Mouse (Mus musculus) forebrain, embryonic 15.5 days (tissue): ENCODE measurements around the gene Pycr1. TPM values are rescaled to one million over a fixed set of nuclear protein-coding genes. Genes with fewer than 3 reads are reported as not detected.

Source experiments
- ATAC-seq: fragments of 200-750 bp; cut with Nextera tagmentation; replicated peaks from 2 replicates; pipeline ENCODE4 v1.8.0; 2017; ENCODE audit warnings: mild to moderate bottlenecking, moderate TSS enrichment, moderate library complexity
- H3K27ac ChIP-seq: fragments of 300-500 bp; sonication (generic); replicated peaks from 2 replicates; pipeline ENCODE4 v1.5.1; 2015; ENCODE audit warnings: mild to moderate bottlenecking, inconsistent platforms
- H3K27me3 ChIP-seq: fragments of 300-500 bp; sonication (generic); 2 replicates; pipeline ENCODE4 v1.6.1; 2015; ENCODE audit warnings: inconsistent platforms
- H3K36me3 ChIP-seq: fragments of 300-500 bp; sonication (generic); 2 replicates; pipeline ENCODE4 v1.6.1; 2015; ENCODE audit warnings: mild to moderate bottlenecking, inconsistent platforms
- H3K4me1 ChIP-seq: fragments of 300-500 bp; sonication (generic); 2 replicates; pipeline ENCODE4 v1.6.1; 2015; ENCODE audit warnings: inconsistent platforms
- H3K4me2 ChIP-seq: fragments of 300-500 bp; sonication (generic); replicated peaks from 2 replicates; pipeline ENCODE4 v1.6.1; 2015; ENCODE audit warnings: mild to moderate bottlenecking, inconsistent platforms
- H3K4me3 ChIP-seq: fragments of 300-500 bp; sonication (generic); 2 replicates; pipeline ENCODE4 v1.5.1; 2015; ENCODE audit warnings: mild to moderate bottlenecking, inconsistent platforms
- H3K9ac ChIP-seq: fragments of 300-500 bp; sonication (generic); replicated peaks from 2 replicates; pipeline ENCODE4 v1.6.1; 2015; ENCODE audit warnings: mild to moderate bottlenecking, inconsistent platforms
- H3K9me3 ChIP-seq: fragments of 300-500 bp; sonication (generic); 2 replicates; pipeline ENCODE4 v1.6.1; 2016; ENCODE audit warnings: inconsistent platforms
- WGBS: fragments of 180-500 bp; shearing (Covaris S2); methylation state at CpG from one replicate; pipeline ENCODE4 v1.1.7; 2015; ENCODE audit warnings: mixed read lengths; 5-methylcytosine and 5-hydroxymethylcytosine counted together
- polyA plus RNA-seq: library from polyadenylated mRNA; unstranded; fragments of >200 nt; fragmentation: Nextera tagmentation; extraction: Ambion mirVana; gene quantifications from 2 replicates; pipeline ENCODE4 v1.2.1, GENCODE M21; 2015

Gene Pycr1
- polyA plus RNA-seq, 1 experiment from 2014 or later: 35.3 TPM

GRCm38 (mm10) chr11:120672687-120673593 lies 29.4 kb upstream of the Pycr1 start, which contains the start of gene Aspscr1:
Aspscr1 (plus strand) TSS chr11:120672973.
- ATAC-seq: peak; percentile 97
- under 1% methylated on average over 82 of the region's 83 CpGs for WGBS

GRCm38 (mm10) chr11:120666617-120667016 lies 23.0 kb upstream of the Pycr1 start:
- Histone ChIP-seq H3K9me3 (no peaks in the 10 kb centered on the region), H3K4me2 (no peak overlapping the region), H3K9ac (no peak overlapping the region), H3K36me3 (no peaks in the 10 kb centered on the region), H3K4me1 (no peaks in the 10 kb centered on the region), H3K27ac (no peak overlapping the region), H3K4me3 (no peak overlapping the region), H3K27me3 (peaks cover 31% of the 10 kb centered on the region)
- no peak for ATAC-seq
- WGBS: 4% methylated on average over 3 of the region's 3 CpGs

More at GRCm38 (mm10) chr11:120672687-120673593, 29.4 kb upstream of the Pycr1 start, which contains the start of gene Aspscr1:
- Histone ChIP-seq H3K9ac (peak within 1 kb of the TSS; percentile 63), H3K27me3 (0 out of 2 replicates have a peak, but pooled peaks cover 4% of the 10 kb centered on the region), H3K4me3 (peak within 1 kb of the TSS; percentile 66), H3K4me1 (peaks cover 18% of the 10 kb centered on the region), H3K9me3 (no peaks in the 10 kb centered on the region), H3K27ac (peak within 1 kb of the TSS; percentile 87), H3K4me2 (peak within 1 kb of the TSS; percentile 58), H3K36me3 (peaks cover 9% of the 10 kb centered on the region; the same call in 1 of the 2 replicates)

DNA sequence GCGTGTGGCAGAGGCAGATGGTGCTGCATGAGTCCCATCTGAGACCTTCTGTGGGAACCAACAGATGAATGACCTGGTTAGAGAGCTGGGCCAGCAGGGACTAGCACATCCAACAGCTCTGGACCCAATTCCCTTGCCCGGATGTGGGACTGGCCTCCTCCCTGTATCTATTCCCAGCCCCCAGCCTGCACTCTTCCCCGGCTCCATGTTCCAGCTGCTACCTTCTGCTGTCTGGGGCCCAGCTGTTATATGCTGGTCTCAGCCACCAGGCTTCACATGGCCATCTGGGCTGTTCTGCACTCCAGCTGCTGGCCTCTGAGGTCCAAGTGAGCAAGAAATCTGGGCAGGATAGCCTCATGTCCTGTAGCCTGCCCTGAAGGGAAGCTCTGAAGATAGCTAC lies 21.8 kb upstream of the Pycr1 start:
- peaks cover 43% of the 10 kb centered on the region for H3K27me3 ChIP-seq

DNA sequence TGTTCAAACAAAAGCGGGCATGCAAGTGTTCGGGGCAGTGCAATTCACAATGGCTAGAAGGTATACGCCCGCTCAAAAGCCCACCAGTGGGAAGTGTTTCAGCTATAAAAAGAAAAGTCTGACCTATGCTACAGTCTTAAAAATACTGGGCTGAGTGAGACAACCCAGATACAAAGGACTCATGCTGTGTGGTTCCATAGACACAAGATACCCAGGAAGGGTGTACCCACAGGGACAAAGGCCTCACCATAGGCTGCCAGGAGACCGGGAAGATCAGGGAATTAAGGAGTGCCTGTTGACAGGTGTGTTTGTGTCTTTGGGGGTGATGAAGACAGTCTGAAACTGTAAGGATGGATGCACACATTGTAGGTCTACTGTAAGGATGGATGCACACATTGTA lies 20.1 kb upstream of the Pycr1 start:
- H3K27ac ChIP-seq: no peak overlapping the region
- WGBS: 67% methylated on average over 5 of the region's 5 CpGs
- no peak for ATAC-seq
- H3K9ac ChIP-seq: no peak overlapping the region
- no peak overlapping the region for H3K4me2 ChIP-seq
- no peaks in the 10 kb centered on the region for H3K9me3 ChIP-seq
- H3K4me3 ChIP-seq: no peak overlapping the region
- H3K36me3 ChIP-seq: no peaks in the 10 kb centered on the region
- H3K4me1 ChIP-seq: peaks cover 21% of the 10 kb centered on the region
- peaks cover 56% of the 10 kb centered on the region for H3K27me3 ChIP-seq

More for the DNA sequence above, 21.8 kb upstream of the Pycr1 start:
- Histone ChIP-seq H3K27ac (no peak overlapping the region), H3K4me2 (no peak overlapping the region), H3K9me3 (no peaks in the 10 kb centered on the region), H3K4me3 (no peak overlapping the region), H3K4me1 (peaks cover 8% of the 10 kb centered on the region), H3K9ac (no peak overlapping the region), H3K36me3 (no peaks in the 10 kb centered on the region)
- 90% methylated on average over 3 of the region's 3 CpGs for WGBS
- ATAC-seq: no peak

GRCm38 (mm10) chr11:120662759-120663158 lies 19.2 kb upstream of the Pycr1 start:
- peaks cover 21% of the 10 kb centered on the region for H3K4me1 ChIP-seq
- ATAC-seq: no peak
- H3K27ac ChIP-seq: no peak overlapping the region
- H3K4me2 ChIP-seq: no peak overlapping the region
- peaks cover 64% of the 10 kb centered on the region for H3K27me3 ChIP-seq
- H3K4me3 ChIP-seq: no peak overlapping the region
- no peaks in the 10 kb centered on the region for H3K36me3 ChIP-seq
- 40% methylated on average over 6 of the region's 6 CpGs for WGBS
- no peaks in the 10 kb centered on the region for H3K9me3 ChIP-seq
- no peak overlapping the region for H3K9ac ChIP-seq

DNA sequence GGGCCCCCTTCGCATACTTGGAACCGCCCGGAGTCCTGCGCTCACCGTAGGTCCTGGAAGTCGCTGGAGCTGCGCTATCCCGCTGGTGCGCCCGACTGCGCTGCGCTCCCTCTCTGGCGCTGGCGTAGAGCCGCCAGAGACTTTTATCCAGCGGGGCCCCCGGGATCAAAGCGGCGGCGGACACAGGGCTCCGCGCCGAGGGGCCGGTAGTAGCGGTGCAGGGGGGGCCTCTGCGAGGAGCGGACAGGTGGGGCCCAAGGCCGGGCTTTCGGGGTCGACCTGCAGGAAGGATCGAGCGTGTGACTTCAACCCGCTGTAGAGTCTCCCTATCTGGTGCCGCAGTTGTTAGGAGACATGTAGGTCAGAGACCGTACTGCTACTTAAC lies 17.5 kb upstream of the Pycr1 start, which contains the start of gene Notum:
TSS of gene Notum (minus strand) at position 100 of the 385 bp plus-strand sequence.
- no peak within 1 kb of the TSS for H3K9ac ChIP-seq
- no peak for ATAC-seq
- no peaks in the 10 kb centered on the region for H3K36me3 ChIP-seq
- H3K9me3 ChIP-seq: no peaks in the 10 kb centered on the region
- H3K4me3 ChIP-seq: peak within 1 kb of the TSS; percentile 33
- no peak within 1 kb of the TSS for H3K27ac ChIP-seq
- 1% methylated on average over 35 of the region's 35 CpGs for WGBS
- peaks cover 21% of the 10 kb centered on the region for H3K4me1 ChIP-seq
- peak within 1 kb of the TSS; percentile 52 for H3K4me2 ChIP-seq
- H3K27me3 ChIP-seq: peaks cover 75% of the 10 kb centered on the region

DNA sequence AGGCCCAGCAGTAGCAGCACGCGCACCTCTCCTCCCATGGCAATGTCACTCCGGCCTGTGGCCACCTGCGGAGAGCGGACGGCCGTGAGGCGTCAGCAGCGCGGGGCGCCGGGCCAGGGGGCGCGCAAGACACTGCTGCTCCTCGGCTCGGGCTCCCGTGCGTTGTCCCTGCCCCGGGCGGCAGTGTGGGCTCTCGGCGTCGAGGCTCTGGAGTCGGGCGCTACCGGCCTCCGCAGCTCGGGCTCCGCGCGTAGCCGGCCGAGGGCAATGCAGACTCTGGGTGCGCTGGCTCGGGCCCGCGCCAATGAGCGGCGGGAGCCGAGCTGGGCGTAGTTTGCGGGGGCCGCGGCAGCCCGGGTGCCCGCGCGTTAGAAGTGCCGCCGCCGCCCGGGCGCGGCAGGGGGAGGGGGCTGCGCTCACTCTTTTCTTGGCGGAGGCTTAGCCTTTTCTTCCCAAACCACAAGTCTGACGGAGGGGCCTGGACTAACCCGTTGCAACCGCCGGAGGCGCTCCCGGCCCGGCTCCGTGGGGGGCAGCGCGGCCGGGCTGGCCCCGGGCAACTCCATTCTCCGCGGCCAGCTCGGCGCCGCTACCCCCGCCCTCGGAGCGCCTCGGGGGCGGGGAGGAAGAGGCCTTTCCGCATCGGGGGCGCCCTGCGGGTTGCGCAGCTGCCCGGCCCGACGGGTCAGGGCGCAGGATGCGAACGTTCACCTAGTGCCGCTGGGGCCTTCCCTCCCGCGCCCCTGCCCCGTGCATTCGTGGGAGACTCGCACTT lies 16.9 kb upstream of the Pycr1 start:
- H3K36me3 ChIP-seq: no peaks in the 10 kb centered on the region
- peak overlapping the region; percentile 33 for H3K4me3 ChIP-seq
- no peak overlapping the region for H3K27ac ChIP-seq
- H3K4me2 ChIP-seq: peak overlapping the region; percentile 52
- H3K4me1 ChIP-seq: peaks cover 21% of the 10 kb centered on the region
- peak; percentile 48; the same call in 1 of the 2 replicates for ATAC-seq
- H3K27me3 ChIP-seq: peaks cover 73% of the 10 kb centered on the region
- no peaks in the 10 kb centered on the region for H3K9me3 ChIP-seq
- under 1% methylated on average over 92 of the region's 95 CpGs for WGBS
- no peak overlapping the region for H3K9ac ChIP-seq

- no peaks in the 10 kb centered on the region for H3K36me3 ChIP-seq
- ATAC-seq: no peak
- H3K4me2 ChIP-seq: peak overlapping the region; percentile 52
- H3K27ac ChIP-seq: no peak overlapping the region
- peaks cover 70% of the 10 kb centered on the region for H3K27me3 ChIP-seq
- no peaks in the 10 kb centered on the region for H3K9me3 ChIP-seq
- 2% methylated on average over 50 of the region's 50 CpGs for WGBS
- no peak overlapping the region for H3K9ac ChIP-seq
- peak overlapping the region; percentile 33 for H3K4me3 ChIP-seq
- H3K4me1 ChIP-seq: peaks cover 21% of the 10 kb centered on the region
Measured at GRCm38 (mm10) chr11:120659509-120660300, 16.1 kb upstream of the Pycr1 start.

DNA sequence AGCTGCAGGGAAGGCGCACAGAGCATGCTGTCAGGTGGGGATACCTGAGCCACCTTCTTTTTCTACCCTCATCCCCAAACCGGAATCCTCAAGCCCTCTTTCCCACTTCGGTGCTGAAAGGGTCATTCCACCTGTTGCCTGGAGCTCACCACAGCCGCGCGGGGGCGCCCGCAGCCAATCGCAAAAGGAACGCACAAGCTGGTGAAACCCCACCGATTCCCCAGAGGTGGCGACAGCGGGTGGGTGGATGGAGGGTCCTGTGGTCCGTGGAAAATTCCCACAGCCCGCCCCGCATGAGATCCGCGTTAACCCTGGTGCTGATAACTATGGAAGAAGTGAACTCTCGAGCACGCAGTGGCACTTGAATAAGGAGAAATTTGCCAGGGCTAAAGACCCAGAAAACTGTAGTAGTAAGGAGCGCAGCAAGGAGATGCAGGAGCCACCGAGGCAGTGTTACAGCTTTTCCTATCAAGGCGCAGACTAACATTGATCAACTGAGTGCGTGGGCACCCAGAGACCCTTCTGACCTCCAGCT lies 15.4 kb upstream of the Pycr1 start:
- WGBS: 3% methylated on average over 24 of the region's 24 CpGs
- Histone ChIP-seq H3K4me3 (no peak overlapping the region; the same call in 1 of the 2 replicates), H3K27me3 (peaks cover 67% of the 10 kb centered on the region), H3K4me2 (no peak overlapping the region), H3K36me3 (no peaks in the 10 kb centered on the region), H3K9me3 (no peaks in the 10 kb centered on the region), H3K27ac (no peak overlapping the region), H3K9ac (no peak overlapping the region), H3K4me1 (peaks cover 21% of the 10 kb centered on the region)
- ATAC-seq: no peak

- no peak for ATAC-seq
- H3K4me1 ChIP-seq: peaks cover 21% of the 10 kb centered on the region
- WGBS: 85% methylated on average over 4 of the region's 4 CpGs
- no peak overlapping the region for H3K27ac ChIP-seq
- no peak overlapping the region for H3K4me3 ChIP-seq
- H3K9ac ChIP-seq: no peak overlapping the region
- no peaks in the 10 kb centered on the region for H3K9me3 ChIP-seq
- H3K27me3 ChIP-seq: peaks cover 55% of the 10 kb centered on the region
- H3K4me2 ChIP-seq: no peak overlapping the region
- H3K36me3 ChIP-seq: no peaks in the 10 kb centered on the region
Measured at GRCm38 (mm10) chr11:120657301-120657700, 13.7 kb upstream of the Pycr1 start.

- no peak overlapping the region for H3K4me3 ChIP-seq
- H3K9me3 ChIP-seq: no peaks in the 10 kb centered on the region
- H3K27ac ChIP-seq: no peak overlapping the region
- no peak overlapping the region for H3K4me2 ChIP-seq
- H3K27me3 ChIP-seq: peaks cover 38% of the 10 kb centered on the region
- ATAC-seq: no peak
- no peak overlapping the region for H3K9ac ChIP-seq
- H3K36me3 ChIP-seq: no peaks in the 10 kb centered on the region
- peaks cover 6% of the 10 kb centered on the region for H3K4me1 ChIP-seq
- WGBS: 78% methylated on average over 3 of the region's 3 CpGs
Measured at GRCm38 (mm10) chr11:120654741-120655140, 11.2 kb upstream of the Pycr1 start.
